Mouse (Mus musculus) thymus, adult 2 months (tissue): Measurements from ENCODE around the gene Plekha5.

Experiments used
- CTCF ChIP-seq: fragments of 200-500 bp; IDR thresholded peaks from 2 replicates; pipeline ENCODE4 v1.5.1; 2012; ENCODE audit warnings: mild to moderate bottlenecking, control low read depth, low read length, moderate library complexity, borderline replicate concordance; ENCODE audit not compliant: control insufficient read depth, poor library complexity, insufficient read depth; ENCODE audit errors: extremely low read depth
- POLR2A ChIP-seq: fragments of 200-500 bp; IDR thresholded peaks from 2 replicates; pipeline ENCODE4 v1.6.1; 2012; ENCODE audit warnings: mild to moderate bottlenecking, low read length, control low read depth, moderate library complexity; ENCODE audit not compliant: control insufficient read depth, poor library complexity, insufficient read depth; ENCODE audit errors: extremely low read depth

DNA sequence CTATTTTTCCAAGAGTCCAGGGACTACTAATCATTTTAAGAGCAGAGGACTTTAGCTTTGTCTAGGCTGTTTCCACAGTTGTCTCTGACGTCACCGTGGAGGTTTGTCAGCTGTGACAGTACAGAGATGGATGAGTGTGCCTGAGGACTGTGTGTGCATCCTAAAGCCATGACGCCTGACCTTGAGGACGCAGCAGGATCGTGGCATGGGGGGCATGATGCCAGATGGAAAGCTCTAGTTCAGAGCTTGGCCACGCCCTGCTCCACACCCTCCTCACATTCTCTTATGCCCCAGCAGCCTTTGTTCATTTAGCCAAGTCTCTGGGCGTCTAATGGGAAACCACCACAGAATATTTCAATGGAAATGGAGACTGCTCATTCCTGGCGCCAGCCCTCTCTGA, 111.7 kb downstream of the Plekha5 start:
- no peak for TF ChIP-seq CTCF
- no peak for TF ChIP-seq POLR2A
